Mouse (Mus musculus) intestine, embryonic 14.5 days (tissue): ENCODE results near the gene Cited2. TPM values are rescaled to one million over a fixed set of nuclear protein-coding genes. Genes with fewer than 3 reads are reported as not detected.

Experiments
- ATAC-seq: fragments of 200-750 bp; cut with Nextera tagmentation; replicated peaks from 2 replicates; pipeline ENCODE4 v1.8.0; 2017; ENCODE audit warnings: low read depth, moderate number of reproducible peaks, moderate TSS enrichment, moderate library complexity; ENCODE audit not compliant: low FRiP score, low TSS enrichment
- DNase-seq: peaks from one replicate; pipeline ENCODE4 v3.0.0-alpha.2; 2018; ENCODE audit warnings: low spot score
- H3K27ac ChIP-seq: fragments of 300-500 bp; sonication (generic); 2 replicates; pipeline ENCODE4 v1.5.1; 2014; ENCODE audit warnings: low read depth, mild to moderate bottlenecking, control low read depth
- H3K27me3 ChIP-seq: fragments of 300-500 bp; sonication (generic); replicated peaks from 2 replicates; pipeline ENCODE4 v1.6.1; 2014; ENCODE audit warnings: low read length, control low read depth; ENCODE audit not compliant: control insufficient read depth, insufficient read depth
- H3K36me3 ChIP-seq: fragments of 300-500 bp; sonication (generic); 2 replicates; pipeline ENCODE4 v1.6.1; 2014; ENCODE audit warnings: low read length, control low read depth; ENCODE audit not compliant: control insufficient read depth, insufficient read depth
- H3K4me1 ChIP-seq: fragments of 300-500 bp; sonication (generic); replicated peaks from 2 replicates; pipeline ENCODE4 v1.6.1; 2014; ENCODE audit warnings: low read length, control low read depth, mixed read lengths; ENCODE audit not compliant: control insufficient read depth, insufficient read depth
- H3K4me2 ChIP-seq: fragments of 300-500 bp; sonication (generic); 2 replicates; pipeline ENCODE4 v1.6.1; 2014; ENCODE audit warnings: low read length
- H3K4me3 ChIP-seq: fragments of 300-500 bp; sonication (generic); 2 replicates; pipeline ENCODE4 v1.5.1; 2014; ENCODE audit warnings: low read depth, low read length, control low read depth, mixed read lengths
- H3K9ac ChIP-seq: fragments of 300-500 bp; sonication (generic); 2 replicates; pipeline ENCODE4 v1.6.1; 2014; ENCODE audit warnings: mild to moderate bottlenecking, low read length
- H3K9me3 ChIP-seq: fragments of 300-500 bp; sonication (generic); 2 replicates; pipeline ENCODE4 v1.6.1; 2016; ENCODE audit warnings: low read length, control low read depth; ENCODE audit not compliant: control insufficient read depth
- WGBS: fragments of 180-500 bp; shearing (Covaris S2); extraction: QIAGEN DNeasy Blood & Tissue Kit; methylation state at CpG from one replicate; pipeline ENCODE4 v1.1.7; 2014; 5-methylcytosine and 5-hydroxymethylcytosine counted together
- polyA plus RNA-seq: library from polyadenylated mRNA; unstranded; fragments of >200 nt; fragmentation: Nextera tagmentation; extraction: Ambion mirVana; gene quantifications from 2 replicates; pipeline ENCODE4 v1.2.1, GENCODE M21; 2014

The Cited2 gene
- polyA plus RNA-seq = 45.2 and 48.7 TPM in 2 replicates

DNA sequence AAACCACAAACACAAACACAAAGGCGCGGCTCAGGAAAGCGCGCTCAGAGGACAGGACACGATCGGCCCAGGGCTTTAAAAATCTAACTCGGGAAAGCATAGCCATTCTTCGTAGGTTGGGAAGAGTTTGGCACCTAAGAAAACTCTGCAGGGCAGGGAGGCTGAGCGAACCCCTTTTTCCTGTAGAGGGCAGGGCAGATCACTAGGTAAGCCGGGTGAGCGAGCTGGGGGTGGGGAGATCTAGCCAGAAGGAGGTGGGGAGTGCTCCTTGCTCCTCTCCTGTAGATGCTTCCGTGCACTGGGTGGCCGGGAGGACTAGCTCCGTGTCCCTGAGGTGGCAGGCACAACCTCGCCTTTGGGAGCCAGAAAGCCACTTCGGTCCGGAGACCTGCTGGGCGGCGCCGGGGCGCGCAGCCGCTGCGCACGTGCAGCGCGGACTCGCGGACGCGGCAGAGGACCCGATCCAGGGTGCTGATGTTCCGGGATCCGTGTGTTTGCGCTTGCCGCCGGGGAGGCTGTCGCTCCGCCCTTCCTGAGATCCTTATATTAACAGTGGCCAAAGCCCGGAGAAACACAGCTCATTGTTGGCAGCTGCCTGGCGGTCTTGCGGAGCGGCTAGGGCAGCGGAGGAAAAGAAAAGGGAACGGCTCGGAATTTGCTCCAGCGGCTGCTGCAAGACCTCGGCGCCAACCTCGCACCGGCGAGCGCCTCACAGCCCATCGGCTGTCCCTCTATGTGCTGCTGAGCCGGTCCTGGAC is at the start of gene Cited2:
Gene Cited2 (plus strand): TSS at position 566 of the 758 bp plus-strand sequence.
- H3K4me2 ChIP-seq = peak within 1 kb of the TSS; percentile 95
- no peaks in the 10 kb centered on the region for H3K9me3 ChIP-seq
- peak within 1 kb of the TSS; percentile 98 for H3K27ac ChIP-seq
- H3K4me1 ChIP-seq = peaks cover 26% of the 10 kb centered on the region
- H3K9ac ChIP-seq = peak within 1 kb of the TSS; percentile 93
- no peaks in the 10 kb centered on the region for H3K27me3 ChIP-seq
- peaks cover 9% of the 10 kb centered on the region; the same call in 1 of the 2 replicates for H3K36me3 ChIP-seq
- under 1% methylated on average over 54 of the region's 55 CpGs for WGBS
- DNase-seq (peak; percentile 100), ATAC-seq (peak; percentile 81)
- peak within 1 kb of the TSS; percentile 92 for H3K4me3 ChIP-seq

DNA sequence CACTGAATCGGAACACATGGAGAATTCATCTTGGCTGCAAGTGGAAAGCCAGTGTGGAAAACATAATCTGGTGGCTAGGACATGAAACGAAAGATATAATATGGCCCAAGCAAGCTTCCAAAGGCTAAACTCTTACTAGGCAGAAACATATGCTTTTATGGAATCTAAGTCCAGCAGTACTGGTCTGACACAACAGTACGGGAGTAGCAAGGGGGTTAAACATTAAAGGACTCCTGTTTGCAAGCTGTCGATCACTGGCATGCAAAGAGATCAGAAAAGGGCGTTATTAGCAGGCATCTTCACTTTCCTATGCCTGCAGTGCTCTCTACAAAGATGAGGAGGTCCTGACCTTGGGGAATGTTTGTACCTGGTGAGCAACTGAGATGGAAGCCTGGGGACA is 48.6 kb upstream of the Cited2 start:
- H3K9me3 ChIP-seq = no peaks in the 10 kb centered on the region
- H3K4me3 ChIP-seq = no peak overlapping the region
- no peak for ATAC-seq
- no peaks in the 10 kb centered on the region for H3K36me3 ChIP-seq
- no peak overlapping the region for H3K9ac ChIP-seq
- H3K4me1 ChIP-seq = no peaks in the 10 kb centered on the region
- H3K27ac ChIP-seq = no peak overlapping the region
- no peaks in the 10 kb centered on the region for H3K27me3 ChIP-seq
- DNase-seq = no peak
- WGBS = 82% methylated on average over 5 of the region's 5 CpGs
- H3K4me2 ChIP-seq = no peak overlapping the region

DNA sequence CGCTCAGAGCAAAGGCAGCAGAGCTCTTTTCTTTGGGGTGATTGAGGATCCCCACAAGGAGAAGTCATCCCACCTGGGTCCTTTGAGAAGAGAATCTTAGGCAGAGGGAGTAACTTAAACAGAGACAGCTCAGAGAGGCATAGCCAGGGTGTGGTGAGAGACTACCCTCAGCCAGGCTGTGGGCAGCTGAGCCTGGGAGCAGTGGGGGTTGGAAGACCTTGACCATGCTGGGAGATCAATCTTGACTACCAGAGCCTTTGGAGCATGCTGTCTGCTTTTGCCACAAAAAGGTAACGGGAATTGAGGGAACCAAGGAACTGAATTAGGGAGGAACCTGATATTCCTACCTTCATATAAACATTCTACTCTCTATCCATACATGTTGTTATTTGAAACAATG is 48.1 kb upstream of the Cited2 start:
- WGBS = 86% methylated on average over 2 of the region's 2 CpGs
- Histone ChIP-seq H3K4me3 (no peak overlapping the region), H3K4me1 (no peaks in the 10 kb centered on the region), H3K9ac (no peak overlapping the region), H3K27me3 (no peaks in the 10 kb centered on the region), H3K36me3 (no peaks in the 10 kb centered on the region), H3K9me3 (no peaks in the 10 kb centered on the region), H3K4me2 (no peak overlapping the region), H3K27ac (no peak overlapping the region)
- DNase-seq (no peak), ATAC-seq (no peak)

DNA sequence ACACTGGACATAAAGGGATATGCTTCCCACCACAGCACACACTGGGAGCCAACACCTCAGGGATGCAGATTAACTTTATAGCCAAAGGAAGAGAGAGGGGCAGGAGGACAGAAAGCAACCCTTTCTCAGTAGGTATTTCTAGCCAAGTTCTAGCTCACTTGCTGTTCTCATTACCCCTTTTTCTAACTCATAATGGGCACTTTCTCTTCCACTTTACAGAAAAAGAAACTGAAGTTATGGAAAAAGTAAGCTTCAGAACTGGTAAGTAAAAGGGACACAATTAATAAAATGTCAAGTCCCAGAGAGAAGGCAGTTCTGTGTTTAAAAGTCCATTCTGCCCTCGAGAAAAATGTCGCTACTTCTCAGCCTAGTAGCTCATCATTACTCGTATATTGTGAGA is 46.6 kb upstream of the Cited2 start:
- H3K27me3 ChIP-seq = no peaks in the 10 kb centered on the region
- WGBS = 73% methylated on average over 3 of the region's 3 CpGs
- H3K9ac ChIP-seq = no peak overlapping the region
- no peak overlapping the region for H3K27ac ChIP-seq
- no peaks in the 10 kb centered on the region for H3K4me1 ChIP-seq
- DNase-seq = no peak
- no peak overlapping the region for H3K4me3 ChIP-seq
- ATAC-seq = no peak
- no peak overlapping the region for H3K4me2 ChIP-seq
- no peaks in the 10 kb centered on the region for H3K36me3 ChIP-seq
- no peaks in the 10 kb centered on the region for H3K9me3 ChIP-seq

DNA sequence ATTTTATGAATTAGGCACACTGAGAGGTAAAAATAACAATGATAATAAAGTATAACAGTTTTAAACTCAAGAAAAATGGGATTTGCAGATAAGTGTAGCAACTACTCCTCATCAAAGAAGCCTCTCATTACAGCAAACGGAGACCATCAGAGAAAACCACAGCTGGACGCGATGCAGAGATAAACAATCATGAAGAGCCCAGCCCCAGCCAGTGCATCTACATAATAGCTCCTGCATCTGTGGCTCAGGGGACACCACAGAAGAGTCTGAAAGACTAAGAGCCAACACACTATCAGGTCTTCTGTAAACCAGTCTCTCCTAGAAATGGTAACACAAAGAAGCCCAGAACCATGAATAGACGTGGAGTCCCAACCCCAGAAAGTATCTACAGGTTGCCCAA is 45.7 kb upstream of the Cited2 start:
- Histone ChIP-seq H3K4me2 (no peak overlapping the region), H3K36me3 (no peaks in the 10 kb centered on the region), H3K4me3 (no peak overlapping the region), H3K27me3 (no peaks in the 10 kb centered on the region), H3K9ac (no peak overlapping the region), H3K27ac (no peak overlapping the region), H3K4me1 (no peaks in the 10 kb centered on the region), H3K9me3 (no peaks in the 10 kb centered on the region)
- no peak for ATAC-seq
- WGBS = 59% methylated on average over 4 of the region's 4 CpGs
- DNase-seq = no peak

DNA sequence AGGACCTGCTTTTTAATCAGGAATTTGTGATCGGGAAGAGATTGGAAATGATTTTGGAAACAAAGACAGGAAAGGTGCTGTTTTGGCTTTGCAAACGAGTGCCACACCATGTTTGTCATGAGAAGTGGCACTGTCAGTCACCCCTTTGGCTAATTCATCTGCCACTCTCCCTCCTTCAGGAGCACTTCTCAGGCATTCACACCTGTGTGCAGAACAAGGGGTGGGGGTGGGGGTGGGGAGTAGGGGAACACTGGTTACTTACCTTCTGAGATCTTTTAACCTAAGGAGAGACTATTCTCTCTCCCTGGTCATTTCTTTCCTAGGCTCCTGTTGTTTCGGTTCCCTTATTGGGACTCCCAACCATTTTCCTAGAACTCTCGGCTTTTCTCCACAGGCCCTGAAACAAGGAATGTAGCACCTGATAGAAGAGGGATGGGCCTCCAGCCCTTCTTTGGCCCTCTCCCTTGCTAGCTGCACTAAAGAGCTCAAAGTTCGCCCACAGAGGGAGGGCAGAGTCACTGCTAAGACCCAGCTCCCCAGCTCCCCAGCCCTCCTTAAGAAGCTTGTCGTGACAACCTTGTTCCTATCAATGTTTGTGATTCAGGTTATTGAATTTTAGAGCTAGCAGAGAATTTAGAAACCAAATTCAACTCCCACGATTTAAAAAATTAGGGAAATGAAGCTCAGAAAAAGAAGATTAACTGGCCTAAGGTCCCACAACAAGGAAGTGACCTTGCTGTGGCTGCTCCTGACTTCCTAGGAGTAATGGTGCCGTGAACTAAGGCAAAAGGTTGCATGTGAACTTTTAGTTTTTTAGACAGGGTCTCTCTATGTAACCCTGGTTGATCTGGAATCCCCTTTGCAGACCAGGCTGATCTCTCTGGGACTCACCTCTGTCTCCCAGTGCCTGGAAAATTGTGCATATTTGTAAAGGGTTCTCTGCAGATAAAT is 42.3 kb upstream of the Cited2 start:
- Histone ChIP-seq H3K27me3 (no peaks in the 10 kb centered on the region), H3K4me3 (no peak overlapping the region), H3K36me3 (no peaks in the 10 kb centered on the region), H3K9me3 (no peaks in the 10 kb centered on the region), H3K4me2 (no peak overlapping the region), H3K27ac (no peak overlapping the region), H3K9ac (no peak overlapping the region), H3K4me1 (no peaks in the 10 kb centered on the region)
- 73% methylated on average over 8 of the region's 8 CpGs for WGBS
- ATAC-seq (no peak; the same call in 1 of the 2 replicates), DNase-seq (no peak)

DNA sequence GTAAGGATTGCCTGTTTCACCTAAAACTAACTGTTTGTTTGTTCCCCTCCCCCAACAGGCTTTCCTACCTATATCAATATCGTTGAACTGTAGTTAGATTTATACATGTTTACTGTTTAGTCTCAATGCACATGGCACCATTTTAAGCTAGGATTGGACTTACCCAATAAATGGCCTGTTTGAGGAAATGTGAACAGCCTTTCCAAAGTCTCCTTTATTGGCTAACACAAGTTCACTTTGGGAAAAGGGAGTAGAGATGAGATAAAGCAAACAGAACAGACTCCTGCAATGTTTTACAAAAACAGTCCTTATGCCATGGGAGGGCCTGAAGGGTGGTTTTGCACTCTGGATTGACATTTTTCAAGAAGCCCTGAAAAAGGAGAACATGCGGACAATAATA is 41.6 kb upstream of the Cited2 start:
- H3K27ac ChIP-seq = no peak overlapping the region
- H3K27me3 ChIP-seq = no peaks in the 10 kb centered on the region
- H3K9me3 ChIP-seq = no peaks in the 10 kb centered on the region
- no peak overlapping the region for H3K4me3 ChIP-seq
- ATAC-seq (no peak), DNase-seq (no peak)
- H3K4me2 ChIP-seq = no peak overlapping the region
- no peaks in the 10 kb centered on the region for H3K4me1 ChIP-seq
- 87% methylated on average over 2 of the region's 2 CpGs for WGBS
- no peak overlapping the region for H3K9ac ChIP-seq
- H3K36me3 ChIP-seq = no peaks in the 10 kb centered on the region

DNA sequence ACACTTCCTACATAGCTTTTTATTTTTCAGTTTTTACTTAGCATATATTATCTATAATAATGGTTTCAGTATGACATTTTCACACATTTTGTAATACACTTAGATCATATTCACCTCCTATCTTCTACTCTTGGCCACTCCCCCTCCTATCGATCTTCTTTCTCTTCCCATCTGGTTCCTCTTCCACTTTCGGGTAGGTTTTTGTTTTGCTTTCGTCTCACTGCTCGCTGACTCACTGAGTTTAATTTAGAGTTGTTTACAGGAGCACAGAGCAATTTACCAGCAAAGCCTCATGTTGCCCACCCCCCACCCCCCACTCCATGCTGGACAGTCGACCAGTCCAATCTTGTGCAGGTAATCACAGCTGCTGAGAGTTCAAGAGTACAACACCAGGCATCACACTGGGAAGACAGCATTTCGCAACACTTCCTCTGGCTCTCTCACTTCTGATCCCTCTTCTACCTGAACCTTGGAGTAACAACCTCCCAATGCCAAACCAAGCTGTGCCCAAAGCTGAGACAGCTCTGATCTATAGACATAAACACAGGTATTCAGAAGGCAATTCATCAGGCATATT is 39.1 kb upstream of the Cited2 start:
- ATAC-seq (no peak), DNase-seq (no peak)
- H3K36me3 ChIP-seq = no peaks in the 10 kb centered on the region
- H3K4me1 ChIP-seq = no peaks in the 10 kb centered on the region
- no peaks in the 10 kb centered on the region for H3K9me3 ChIP-seq
- H3K4me2 ChIP-seq = no peak overlapping the region
- no peak overlapping the region for H3K9ac ChIP-seq
- WGBS = 45% methylated on average over 6 of the region's 6 CpGs
- no peak overlapping the region for H3K27ac ChIP-seq
- H3K27me3 ChIP-seq = no peaks in the 10 kb centered on the region
- no peak overlapping the region for H3K4me3 ChIP-seq
